Mouse (Mus musculus) midbrain, embryonic 11.5 days (tissue): Measurements from ENCODE around the gene 4930402H24Rik. TPM values are rescaled to one million over a fixed set of nuclear protein-coding genes. Genes with fewer than 3 reads are reported as not detected.

Source experiments
- ATAC-seq: fragments of 200-750 bp; cut with Nextera tagmentation; 2 replicates; pipeline ENCODE4 v1.8.0; 2017; ENCODE audit warnings: moderate TSS enrichment, moderate library complexity; ENCODE audit not compliant: low FRiP score
- DNase-seq: peaks from one replicate; pipeline ENCODE4 v3.0.0; 2015; ENCODE audit warnings: low spot score; ENCODE audit errors: missing footprints
- H3K27ac ChIP-seq: fragments of 300-500 bp; sonication (generic); 2 replicates; pipeline ENCODE4 v1.5.1; 2014; ENCODE audit warnings: low read depth, low read length
- H3K27me3 ChIP-seq: fragments of 300-500 bp; sonication (generic); 2 replicates; pipeline ENCODE4 v1.6.1; 2014; ENCODE audit warnings: mild to moderate bottlenecking, low read length, moderate library complexity, mixed read lengths; ENCODE audit not compliant: control insufficient read depth, insufficient read depth
- H3K36me3 ChIP-seq: fragments of 300-500 bp; sonication (generic); 2 replicates; pipeline ENCODE4 v1.6.1; 2014; ENCODE audit warnings: mild to moderate bottlenecking, low read length, moderate library complexity, mixed read lengths; ENCODE audit not compliant: control insufficient read depth, insufficient read depth
- H3K4me1 ChIP-seq: fragments of 300-500 bp; sonication (generic); 2 replicates; pipeline ENCODE4 v1.6.1; 2014; ENCODE audit warnings: low read length; ENCODE audit not compliant: control insufficient read depth, insufficient read depth
- H3K4me2 ChIP-seq: fragments of 300-500 bp; sonication (generic); 2 replicates; pipeline ENCODE4 v1.6.1; 2014; ENCODE audit warnings: mild to moderate bottlenecking, moderate library complexity
- H3K4me3 ChIP-seq: fragments of 300-500 bp; sonication (generic); 2 replicates; pipeline ENCODE4 v1.5.1; 2014; ENCODE audit warnings: low read depth, low read length
- H3K9ac ChIP-seq: fragments of 300-500 bp; sonication (generic); 2 replicates; pipeline ENCODE4 v1.6.1; 2014; ENCODE audit warnings: low read length
- H3K9me3 ChIP-seq: fragments of 300-500 bp; sonication (generic); 2 replicates; pipeline ENCODE4 v1.6.1; 2016; ENCODE audit warnings: low read length; ENCODE audit not compliant: control insufficient read depth
- WGBS: fragments of 180-500 bp; shearing (Covaris S2); extraction: QIAGEN DNeasy Blood & Tissue Kit; methylation state at CpG from one replicate; pipeline ENCODE4 v1.1.7; 2014; 5-methylcytosine and 5-hydroxymethylcytosine counted together
- polyA plus RNA-seq: library from polyadenylated mRNA; unstranded; fragments of >200 nt; fragmentation: Nextera tagmentation; extraction: Ambion mirVana; gene quantifications from 2 replicates; pipeline ENCODE4 v1.2.1, GENCODE M21; 2014

The 4930402H24Rik gene
- polyA plus RNA-seq, 1 experiment from 2014 or later = 49.6 TPM

- H3K4me3 ChIP-seq = no peak overlapping the region
- DNase-seq = no peak
- no peak for ATAC-seq
- H3K27ac ChIP-seq = no peak overlapping the region
- H3K27me3 ChIP-seq = no peaks in the 10 kb centered on the region
- H3K4me2 ChIP-seq = no peak overlapping the region
- no peaks in the 10 kb centered on the region for H3K4me1 ChIP-seq
- H3K36me3 ChIP-seq = no peaks in the 10 kb centered on the region
- no peaks in the 10 kb centered on the region for H3K9me3 ChIP-seq
- no peak overlapping the region for H3K9ac ChIP-seq
These were observed 19.2 kb downstream of the 4930402H24Rik start for GRCm38 (mm10) chr2:130886983-130887382.

- no peak overlapping the region for H3K27ac ChIP-seq
- 56% methylated on average over 3 of the region's 3 CpGs for WGBS
- ATAC-seq (no peak), DNase-seq (no peak)
- no peaks in the 10 kb centered on the region for H3K4me1 ChIP-seq
- H3K9me3 ChIP-seq = no peaks in the 10 kb centered on the region
- no peak overlapping the region for H3K9ac ChIP-seq
- H3K36me3 ChIP-seq = no peaks in the 10 kb centered on the region
- no peak overlapping the region for H3K4me2 ChIP-seq
- no peak overlapping the region for H3K4me3 ChIP-seq
- no peaks in the 10 kb centered on the region for H3K27me3 ChIP-seq
These were observed 28.8 kb downstream of the 4930402H24Rik start for GRCm38 (mm10) chr2:130877376-130877775.

- H3K27me3 ChIP-seq = no peaks in the 10 kb centered on the region
- 93% methylated on average over 5 of the region's 5 CpGs for WGBS
- ATAC-seq = no peak
- H3K27ac ChIP-seq = no peak overlapping the region
- DNase-seq = no peak
- H3K36me3 ChIP-seq = no peaks in the 10 kb centered on the region
- no peak overlapping the region for H3K9ac ChIP-seq
- H3K4me2 ChIP-seq = no peak overlapping the region
- no peak overlapping the region for H3K4me3 ChIP-seq
- H3K9me3 ChIP-seq = no peaks in the 10 kb centered on the region
- no peaks in the 10 kb centered on the region for H3K4me1 ChIP-seq
These were observed 35.3 kb downstream of the 4930402H24Rik start for GRCm38 (mm10) chr2:130870916-130871315.

- Histone ChIP-seq H3K4me3 (no peak overlapping the region), H3K4me1 (no peaks in the 10 kb centered on the region), H3K9ac (no peak overlapping the region), H3K9me3 (no peaks in the 10 kb centered on the region), H3K27me3 (no peaks in the 10 kb centered on the region), H3K27ac (no peak overlapping the region), H3K4me2 (no peak overlapping the region), H3K36me3 (no peaks in the 10 kb centered on the region)
- WGBS = 82% methylated on average over 3 of the region's 3 CpGs
- DNase-seq (no peak), ATAC-seq (no peak)
These were observed 44.1 kb downstream of the 4930402H24Rik start for GRCm38 (mm10) chr2:130862091-130862490.

- Histone ChIP-seq H3K9me3 (no peaks in the 10 kb centered on the region), H3K4me2 (no peak overlapping the region), H3K9ac (no peak overlapping the region), H3K4me3 (no peak overlapping the region), H3K27me3 (no peaks in the 10 kb centered on the region), H3K4me1 (no peaks in the 10 kb centered on the region), H3K36me3 (no peaks in the 10 kb centered on the region), H3K27ac (no peak overlapping the region)
- DNase-seq (no peak), ATAC-seq (no peak)
- WGBS = 91% methylated on average over 1 of the region's 1 CpGs
These were observed 53.2 kb downstream of the 4930402H24Rik start for GRCm38 (mm10) chr2:130852964-130853363.

- WGBS = 88% methylated on average over 9 of the region's 9 CpGs
- Histone ChIP-seq H3K4me2 (no peak overlapping the region), H3K27me3 (no peaks in the 10 kb centered on the region), H3K36me3 (no peaks in the 10 kb centered on the region), H3K4me1 (no peaks in the 10 kb centered on the region), H3K9ac (no peak overlapping the region), H3K9me3 (no peaks in the 10 kb centered on the region), H3K27ac (no peak overlapping the region), H3K4me3 (no peak overlapping the region)
- DNase-seq (no peak), ATAC-seq (no peak)
These were observed 54.6 kb downstream of the 4930402H24Rik start for GRCm38 (mm10) chr2:130851363-130852246.

GRCm38 (mm10) chr2:130849688-130850087, 56.5 kb downstream of the 4930402H24Rik start:
- Histone ChIP-seq H3K4me3 (no peak overlapping the region), H3K4me2 (no peak overlapping the region), H3K4me1 (no peaks in the 10 kb centered on the region), H3K36me3 (no peaks in the 10 kb centered on the region), H3K27me3 (no peaks in the 10 kb centered on the region), H3K27ac (no peak overlapping the region), H3K9me3 (no peaks in the 10 kb centered on the region), H3K9ac (no peak overlapping the region)
- 76% methylated on average over 4 of the region's 4 CpGs for WGBS
- no peak for DNase-seq
- no peak for ATAC-seq

- no peak for DNase-seq
- Histone ChIP-seq H3K9ac (no peak overlapping the region), H3K4me3 (no peak overlapping the region), H3K4me2 (no peak overlapping the region), H3K27ac (no peak overlapping the region), H3K36me3 (no peaks in the 10 kb centered on the region), H3K4me1 (no peaks in the 10 kb centered on the region), H3K9me3 (no peaks in the 10 kb centered on the region), H3K27me3 (no peaks in the 10 kb centered on the region)
- no peak for ATAC-seq
- WGBS = 85% methylated on average over 4 of the region's 4 CpGs
These were observed 57.9 kb downstream of the 4930402H24Rik start for GRCm38 (mm10) chr2:130848313-130848712.

GRCm38 (mm10) chr2:130843623-130844022, 62.6 kb downstream of the 4930402H24Rik start:
- Histone ChIP-seq H3K4me1 (peaks cover 2% of the 10 kb centered on the region; the same call in 1 of the 2 replicates), H3K4me3 (no peak overlapping the region), H3K27ac (no peak overlapping the region), H3K9ac (no peak overlapping the region), H3K4me2 (no peak overlapping the region), H3K27me3 (no peaks in the 10 kb centered on the region), H3K36me3 (no peaks in the 10 kb centered on the region), H3K9me3 (no peaks in the 10 kb centered on the region)
- no peak for ATAC-seq
- WGBS = 65% methylated on average over 2 of the region's 2 CpGs
- no peak for DNase-seq
